In genomic region chr6:52157466-52158275, GRCm38 (mm10) we compare ENCODE assay signal across 9 mouse cellular contexts. TPM values are rescaled to one million over a fixed set of nuclear protein-coding genes. Genes with fewer than 3 reads are reported as not detected.
DNase-seq lines count a peak whose midpoint lies in the region; ATAC-seq and TF ChIP-seq lines count a peak whose summit lies in the region.
"Had no signal": no experiment of that assay in that cellular context is flagged by ENCODE, and none has a peak within 500 bp of the region (broad histone marks: within the 10 kb centered on the region; RNA-seq: fewer than 3 reads in every experiment).

No protein-coding gene starts in this region.

- 7% methylated on average over 32 of the region's 32 CpGs for WGBS in thymus, adult 2 months
- WGBS in liver, embryonic 16.5 days (ENCODE audit: insufficient replicate concordance) = 1% methylated on average over 32 of the region's 32 CpGs

- no peak for ATAC-seq in liver, embryonic 16.5 days (ENCODE audit: low read depth)

- no peaks in the 10 kb centered on the region for H3K9me3 ChIP-seq in liver, embryonic 16.5 days (replicated peaks; ENCODE audit: control insufficient read depth, low read length)

- H3K4me1 ChIP-seq in thymus, adult 2 months (replicated peaks; ENCODE audit: control insufficient read depth, insufficient read depth, low read length) = peaks cover 2% of the 10 kb centered on the region; the same call in 1 of the 2 replicates
- H3K4me1 ChIP-seq in liver, embryonic 16.5 days (ENCODE audit: control insufficient read depth, low read depth, low read length) = no peaks in the 10 kb centered on the region

- TF ChIP-seq CTCF in thymus, adult 2 months (IDR thresholded peaks at IDR 0.05; ENCODE audit: borderline replicate concordance, control insufficient read depth, extremely low read depth, insufficient read depth, low read length, poor library complexity) = no peak

- H3K9ac ChIP-seq in liver, embryonic 16.5 days (ENCODE audit: low read depth, low read length) = no peak overlapping the region

- H3K4me2 ChIP-seq in liver, embryonic 16.5 days (ENCODE audit: low read depth, low read length) = peak overlapping the region; percentile 72

- no peak for TF ChIP-seq POLR2A in thymus, adult 2 months (IDR thresholded peaks at IDR 0.05; ENCODE audit: control insufficient read depth, extremely low read depth, insufficient read depth, low read length, poor library complexity)

- peaks cover 13% of the 10 kb centered on the region; the same call in 1 of the 2 replicates for H3K27me3 ChIP-seq in thymus, adult 2 months (ENCODE audit: control insufficient read depth, insufficient read depth, low read length)
- H3K27me3 ChIP-seq in liver, embryonic 16.5 days (ENCODE audit: control insufficient read depth, insufficient read depth, low read depth, low read length) = peaks cover 90% of the 10 kb centered on the region

- DNase-seq in adrenal gland, postnatal 25 days = peak; percentile 32
- no peak for DNase-seq in adrenal gland, adult 2 months
- DNase-seq in thymus, adult 2 months = no peak
- no peak for DNase-seq in thymus, postnatal 4 days
- DNase-seq in frontal cortex, postnatal 25 days (ENCODE audit: low spot score in 2 of 2) = no peak
- DNase-seq in thymus, postnatal 36 days = no peak
- DNase-seq in ovary, postnatal 14 days (ENCODE audit: low spot score) = no peak

- H3K4me3 ChIP-seq in thymus, adult 2 months (ENCODE audit: control insufficient read depth, insufficient read depth, low read length) = peak overlapping the region; percentile 42
- H3K4me3 ChIP-seq in liver, embryonic 16.5 days (ENCODE audit: low read depth, low read length) = peak overlapping the region; percentile 60

- no peaks in the 10 kb centered on the region for H3K36me3 ChIP-seq in thymus, adult 2 months (ENCODE audit: control insufficient read depth, insufficient read depth, low read length)
- no peaks in the 10 kb centered on the region for H3K36me3 ChIP-seq in liver, embryonic 16.5 days (ENCODE audit: control insufficient read depth, insufficient read depth)

- no peak overlapping the region for H3K27ac ChIP-seq in thymus, adult 2 months (ENCODE audit: control insufficient read depth, insufficient read depth, low read length)
- no peak overlapping the region for H3K27ac ChIP-seq in liver, embryonic 16.5 days (ENCODE audit: low read length)

RNA-seq across cellular contexts. Expression of gene Hoxa1, which starts 0.4 kb away (rescaled TPM):
- 0.76 TPM in 1 of 2 replicates, not detected in the other for total RNA-seq in adrenal gland, postnatal 25 days (2021)
- total RNA-seq in adrenal gland, adult 2 months (2021) = under 1 TPM; 0.52 to 0.86 TPM
- 0.47 and 0.68 TPM in 2 replicates for polyA plus RNA-seq in adrenal gland, adult 2 months (2012; rRNA removed)
- 0.43 and 0.63 TPM in 2 replicates for polyA plus RNA-seq in thymus, adult 2 months (2012; rRNA removed)
- polyA plus RNA-seq in liver, embryonic 16.5 days (2015; fragmentation: Nextera tagmentation; extraction: Ambion mirVana) = 0.20 TPM in 2 replicates
- total RNA-seq: common myeloid progenitor, adult 5-6 weeks had no signal

RNA-seq across cellular contexts. Expression of gene Hoxa2, which starts 7.0 kb away (rescaled TPM):
- total RNA-seq in adrenal gland, postnatal 25 days (2021) = 2.5 and 2.8 TPM in 2 replicates
- 1 to 10 TPM; 1.5 to 2.6 TPM for total RNA-seq in adrenal gland, adult 2 months (2021)
- 1.1 and 1.7 TPM in 2 replicates for polyA plus RNA-seq in adrenal gland, adult 2 months (2012; rRNA removed)
- polyA plus RNA-seq in thymus, adult 2 months (2012; rRNA removed) = 0.85 and 1.4 TPM in 2 replicates
- 0.22 and 0.44 TPM in 2 replicates for polyA plus RNA-seq in liver, embryonic 16.5 days (2015; fragmentation: Nextera tagmentation; extraction: Ambion mirVana)
- total RNA-seq: common myeloid progenitor, adult 5-6 weeks had no signal

RNA-seq across cellular contexts. Expression of gene 5730596B20Rik, which starts 19.6 kb away (rescaled TPM):
- 0.29 and 0.55 TPM in 2 replicates for total RNA-seq in adrenal gland, postnatal 25 days (2021)
- under 1 TPM; 0.35 to 0.41 TPM for total RNA-seq in adrenal gland, adult 2 months (2021)
- polyA plus RNA-seq in adrenal gland, adult 2 months (2012; rRNA removed) = 0.02 and 0.04 TPM in 2 replicates
- polyA plus RNA-seq in thymus, adult 2 months (2012; rRNA removed) = 0.04 TPM in 1 of 2 replicates, not detected in the other
- polyA plus RNA-seq in liver, embryonic 16.5 days (2015; fragmentation: Nextera tagmentation; extraction: Ambion mirVana) = 0.04 and 0.05 TPM in 2 replicates
- total RNA-seq: common myeloid progenitor, adult 5-6 weeks had no signal

RNA-seq across cellular contexts. Expression of gene Hoxa4, which starts 33.9 kb away (rescaled TPM):
- 3.7 and 3.8 TPM in 2 replicates for total RNA-seq in adrenal gland, postnatal 25 days (2021)
- 1 to 10 TPM; 2.2 to 6.3 TPM for total RNA-seq in adrenal gland, adult 2 months (2021)
- polyA plus RNA-seq in adrenal gland, adult 2 months (2012; rRNA removed) = 0.99 and 4.0 TPM in 2 replicates
- 1.2 and 1.5 TPM in 2 replicates for polyA plus RNA-seq in thymus, adult 2 months (2012; rRNA removed)
- 0.07 and 0.13 TPM in 2 replicates for polyA plus RNA-seq in liver, embryonic 16.5 days (2015; fragmentation: Nextera tagmentation; extraction: Ambion mirVana)

RNA-seq across cellular contexts. Expression of gene Hoxa5, which starts 46.7 kb away (rescaled TPM):
- total RNA-seq in adrenal gland, postnatal 25 days (2021) = 12.8 and 15.0 TPM in 2 replicates
- 10 to 100 TPM; 13.6 to 22.8 TPM for total RNA-seq in adrenal gland, adult 2 months (2021)
- 12.9 and 16.3 TPM in 2 replicates for polyA plus RNA-seq in adrenal gland, adult 2 months (2012; rRNA removed)
- polyA plus RNA-seq in thymus, adult 2 months (2012; rRNA removed) = 1.1 and 1.5 TPM in 2 replicates
- polyA plus RNA-seq in liver, embryonic 16.5 days (2015; fragmentation: Nextera tagmentation; extraction: Ambion mirVana) = 0.26 and 0.68 TPM in 2 replicates
